Mouse (Mus musculus) thymus, adult 2 months (tissue): ENCODE measurements around the gene Mbnl1. TPM values are rescaled to one million over a fixed set of nuclear protein-coding genes. Genes with fewer than 3 reads are reported as not detected.

Experiments used
- DNase-seq: peaks from one replicate; pipeline ENCODE4 v3.0.0; 2021
- H3K27ac ChIP-seq: fragments of 200-500 bp; 2 replicates; pipeline ENCODE4 v1.5.1; 2012; ENCODE audit warnings: low read length, control low read depth; ENCODE audit not compliant: control insufficient read depth, insufficient read depth
- H3K27me3 ChIP-seq: fragments of 200-500 bp; 2 replicates; pipeline ENCODE4 v1.6.1; 2012; ENCODE audit warnings: mild to moderate bottlenecking, low read length, moderate library complexity, mixed read lengths; ENCODE audit not compliant: control insufficient read depth, insufficient read depth
- H3K36me3 ChIP-seq: fragments of 200-500 bp; 2 replicates; pipeline ENCODE4 v1.6.1; 2012; ENCODE audit warnings: mild to moderate bottlenecking, low read length, moderate library complexity; ENCODE audit not compliant: control insufficient read depth, insufficient read depth
- H3K4me1 ChIP-seq: fragments of 200-500 bp; replicated peaks from 2 replicates; pipeline ENCODE4 v1.6.1; 2012; ENCODE audit warnings: low read length; ENCODE audit not compliant: control insufficient read depth, insufficient read depth
- H3K4me3 ChIP-seq: fragments of 200-500 bp; 2 replicates; pipeline ENCODE4 v1.5.1; 2012; ENCODE audit warnings: mild to moderate bottlenecking, low read length, control low read depth, moderate library complexity; ENCODE audit not compliant: control insufficient read depth, insufficient read depth
- CTCF ChIP-seq: fragments of 200-500 bp; IDR thresholded peaks from 2 replicates; pipeline ENCODE4 v1.5.1; 2012; ENCODE audit warnings: mild to moderate bottlenecking, control low read depth, low read length, moderate library complexity, borderline replicate concordance; ENCODE audit not compliant: control insufficient read depth, poor library complexity, insufficient read depth; ENCODE audit errors: extremely low read depth
- POLR2A ChIP-seq: fragments of 200-500 bp; IDR thresholded peaks from 2 replicates; pipeline ENCODE4 v1.6.1; 2012; ENCODE audit warnings: mild to moderate bottlenecking, low read length, control low read depth, moderate library complexity; ENCODE audit not compliant: control insufficient read depth, poor library complexity, insufficient read depth; ENCODE audit errors: extremely low read depth
- WGBS: fragments of 180-500 bp; shearing (Covaris S2); methylation state at CpG from one replicate; pipeline ENCODE4 v1.1.7; 2018; 5-methylcytosine and 5-hydroxymethylcytosine counted together
- polyA plus RNA-seq: library from polyadenylated mRNA; depleted of rRNA; stranded (reverse); fragments of >200 nt; gene quantifications from 2 replicates; pipeline ENCODE4 v1.2.3, GENCODE M21; 2012

The Mbnl1 gene
- polyA plus RNA-seq, 1 experiment = 291 TPM

GRCm38 (mm10) chr3:60511197-60511596, 38.6 kb downstream of the Mbnl1 start:
- TF ChIP-seq CTCF (no peak), POLR2A (no peak)
- Histone ChIP-seq H3K27ac (no peak overlapping the region), H3K4me1 (peaks cover 23% of the 10 kb centered on the region), H3K4me3 (no peak overlapping the region), H3K27me3 (no peaks in the 10 kb centered on the region), H3K36me3 (no peaks in the 10 kb centered on the region)
- WGBS = 76% methylated on average over 3 of the region's 3 CpGs
- DNase-seq = no peak

DNA sequence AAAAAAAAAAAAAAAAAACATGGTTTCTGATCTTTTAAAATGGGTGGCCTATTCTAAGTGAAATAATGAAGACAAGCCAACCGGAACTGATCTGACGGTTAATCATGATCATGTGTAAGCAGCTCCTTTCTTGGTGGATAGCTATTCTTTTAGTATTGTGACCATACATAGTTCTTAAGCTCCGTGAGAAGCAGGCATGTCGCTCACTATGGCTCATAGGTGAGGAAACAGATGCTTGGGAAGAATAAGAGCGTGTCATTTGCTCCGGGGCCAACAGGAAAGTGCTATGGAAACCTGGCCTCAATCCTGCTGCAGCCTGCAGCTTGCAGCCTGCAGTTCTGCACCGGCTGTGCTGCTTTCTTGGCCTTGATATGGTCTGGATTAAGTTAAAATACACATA, 40.7 kb downstream of the Mbnl1 start:
- Histone ChIP-seq H3K4me3 (no peak overlapping the region), H3K27ac (no peak overlapping the region), H3K4me1 (peaks cover 25% of the 10 kb centered on the region), H3K36me3 (no peaks in the 10 kb centered on the region), H3K27me3 (no peaks in the 10 kb centered on the region)
- WGBS = 68% methylated on average over 7 of the region's 7 CpGs
- DNase-seq = no peak
- TF ChIP-seq CTCF (no peak), POLR2A (no peak)

DNA sequence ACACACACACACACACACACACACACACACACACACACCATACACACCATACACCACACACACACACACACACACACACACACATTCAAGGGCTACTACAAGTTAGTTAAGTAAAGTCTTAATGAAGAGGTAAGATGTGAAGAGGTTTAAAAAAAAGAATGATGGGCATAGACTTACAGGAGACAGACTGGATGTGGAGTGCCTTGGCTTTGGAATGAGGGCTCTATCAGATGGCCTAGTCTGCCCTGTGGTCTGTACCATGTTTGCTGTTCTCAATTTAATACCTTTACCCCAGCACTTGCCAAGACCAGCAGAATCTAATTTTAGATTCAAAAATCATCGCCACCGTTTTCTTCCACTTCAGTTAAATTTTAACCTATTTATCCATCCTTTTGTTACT, 41.1 kb downstream of the Mbnl1 start:
- 78% methylated on average over 2 of the region's 2 CpGs for WGBS
- H3K4me1 ChIP-seq = peaks cover 22% of the 10 kb centered on the region
- TF ChIP-seq CTCF = no peak
- TF ChIP-seq POLR2A = no peak

GRCm38 (mm10) chr3:60515430-60515829, 42.8 kb downstream of the Mbnl1 start:
- Histone ChIP-seq H3K4me1 (peaks cover 19% of the 10 kb centered on the region), H3K4me3 (no peak overlapping the region), H3K27me3 (no peaks in the 10 kb centered on the region), H3K36me3 (no peaks in the 10 kb centered on the region), H3K27ac (peak overlapping the region; percentile 59)
- TF ChIP-seq POLR2A = no peak
- no peak for TF ChIP-seq CTCF
- no peak for DNase-seq

More for the DNA sequence above, 41.1 kb downstream of the Mbnl1 start:
- no peak overlapping the region for H3K27ac ChIP-seq
- H3K36me3 ChIP-seq = no peaks in the 10 kb centered on the region
- DNase-seq = no peak
- no peak overlapping the region for H3K4me3 ChIP-seq
- H3K27me3 ChIP-seq = no peaks in the 10 kb centered on the region

DNA sequence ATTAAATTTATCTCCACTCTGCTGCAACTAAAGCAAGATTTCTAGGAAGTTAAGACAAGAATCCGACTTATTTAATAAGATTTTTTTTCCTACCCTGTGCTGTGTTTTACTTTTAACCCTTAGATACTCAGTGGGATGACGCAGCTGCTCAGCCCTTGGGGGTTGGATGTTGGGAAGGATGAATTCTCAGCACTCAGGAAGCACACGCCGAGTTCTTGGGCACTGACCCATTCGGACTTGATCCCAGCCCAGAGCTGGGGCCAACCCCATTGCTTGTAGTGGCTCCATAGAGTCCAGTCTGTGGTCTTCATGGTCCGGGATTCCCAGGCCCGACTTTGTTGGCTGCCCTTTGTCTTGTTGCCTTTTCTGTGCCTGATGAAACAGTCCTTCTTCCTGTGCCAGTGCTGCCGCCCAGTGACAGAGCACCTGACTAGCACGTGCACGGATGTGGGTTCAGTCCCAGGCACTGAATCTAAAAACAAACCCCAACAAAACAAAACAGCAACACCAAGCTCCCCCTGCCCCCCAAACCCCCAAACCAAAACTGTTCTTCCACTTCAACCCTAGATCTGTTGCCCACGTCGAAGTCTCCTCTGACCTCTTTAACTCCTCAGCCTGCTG, 43.5 kb downstream of the Mbnl1 start:
- peaks cover 19% of the 10 kb centered on the region for H3K4me1 ChIP-seq
- no peaks in the 10 kb centered on the region for H3K36me3 ChIP-seq
- H3K4me3 ChIP-seq = peak overlapping the region; percentile 60
- no peaks in the 10 kb centered on the region for H3K27me3 ChIP-seq
- peak; percentile 90 for DNase-seq
- TF ChIP-seq POLR2A (0 out of 2 replicates have a peak, but pooled peaks have one; percentile 34), CTCF (peak; percentile 70)
- peak overlapping the region; percentile 92 for H3K27ac ChIP-seq
- 9% methylated on average over 12 of the region's 12 CpGs for WGBS

GRCm38 (mm10) chr3:60517234-60517787, 44.7 kb downstream of the Mbnl1 start:
- DNase-seq = no peak
- TF ChIP-seq POLR2A (no peak), CTCF (no peak)
- H3K27me3 ChIP-seq = no peaks in the 10 kb centered on the region
- H3K36me3 ChIP-seq = no peaks in the 10 kb centered on the region
- H3K27ac ChIP-seq = peak overlapping the region; percentile 41; the same call in 1 of the 2 replicates
- H3K4me1 ChIP-seq = peaks cover 16% of the 10 kb centered on the region
- 82% methylated on average over 3 of the region's 3 CpGs for WGBS
- no peak overlapping the region for H3K4me3 ChIP-seq
